Mouse (Mus musculus) frontal cortex, adult (tissue): ENCODE measurements around the gene Fndc3a.

Experiments used
- ATAC-seq: cut with Nextera tagmentation; 2 replicates; pipeline ENCODE4 v1.9.2; 2017; ENCODE audit warnings: mild to moderate bottlenecking, moderate library complexity, mixed read lengths; ENCODE audit not compliant: low TSS enrichment

The Fndc3a gene

DNA sequence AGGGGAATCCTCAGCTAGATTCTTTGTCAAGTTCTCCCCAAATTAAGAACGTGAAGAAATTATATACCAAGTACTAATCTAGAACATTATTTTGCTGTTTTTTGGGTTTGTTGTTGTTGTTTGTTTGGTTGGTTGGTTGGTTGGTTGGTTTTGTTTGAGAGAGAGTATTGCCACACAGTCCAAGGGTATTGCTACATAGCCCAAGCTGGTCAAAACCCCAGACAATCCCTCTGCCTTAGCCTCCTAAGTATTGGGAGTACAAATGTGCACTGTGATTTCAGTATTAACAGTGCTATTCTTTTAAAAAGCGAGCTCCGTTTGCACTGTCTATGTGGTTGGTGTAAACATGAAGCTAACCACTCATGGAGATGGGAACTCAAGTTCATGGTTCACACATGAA, 37.9 kb downstream of the Fndc3a start:
- no peak for ATAC-seq

DNA sequence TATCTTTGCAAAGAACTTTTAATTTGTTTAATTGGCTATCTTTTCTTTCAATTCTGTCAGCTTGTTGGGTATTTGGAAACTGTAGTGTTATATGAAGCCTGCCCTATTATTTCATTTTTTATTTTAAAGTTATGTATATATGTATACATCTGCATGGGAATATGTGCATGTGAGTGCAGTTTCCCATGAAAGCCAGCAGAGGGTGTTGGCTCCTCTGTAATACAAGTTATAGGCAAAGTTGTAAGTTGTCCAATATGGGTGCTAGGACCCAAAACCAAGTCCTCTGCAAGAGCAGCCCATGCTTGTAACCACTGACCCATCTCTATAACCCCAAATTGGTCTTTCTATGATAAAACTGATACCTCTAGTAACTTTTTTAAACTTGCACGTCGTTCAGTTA, 38.8 kb downstream of the Fndc3a start:
- ATAC-seq: no peak

DNA sequence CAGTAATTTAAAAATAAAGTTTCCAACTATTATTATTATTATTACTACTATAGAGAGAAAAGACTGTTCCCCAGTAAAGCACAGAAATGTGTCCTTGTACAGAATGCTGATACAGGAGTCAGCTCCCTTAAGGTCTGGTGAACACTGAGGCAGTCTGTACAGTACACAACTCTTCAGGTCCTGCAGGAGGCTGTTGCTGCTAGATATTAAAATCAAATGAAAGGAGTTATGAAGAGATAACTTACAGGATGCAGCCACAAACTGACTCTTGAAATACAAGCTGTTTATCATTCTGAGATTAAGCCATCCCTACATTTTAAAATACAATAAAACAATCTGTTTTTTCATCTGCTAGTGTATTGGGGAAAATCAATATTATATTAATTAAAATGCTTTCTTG, 60.5 kb downstream of the Fndc3a start:
- no peak for ATAC-seq

DNA sequence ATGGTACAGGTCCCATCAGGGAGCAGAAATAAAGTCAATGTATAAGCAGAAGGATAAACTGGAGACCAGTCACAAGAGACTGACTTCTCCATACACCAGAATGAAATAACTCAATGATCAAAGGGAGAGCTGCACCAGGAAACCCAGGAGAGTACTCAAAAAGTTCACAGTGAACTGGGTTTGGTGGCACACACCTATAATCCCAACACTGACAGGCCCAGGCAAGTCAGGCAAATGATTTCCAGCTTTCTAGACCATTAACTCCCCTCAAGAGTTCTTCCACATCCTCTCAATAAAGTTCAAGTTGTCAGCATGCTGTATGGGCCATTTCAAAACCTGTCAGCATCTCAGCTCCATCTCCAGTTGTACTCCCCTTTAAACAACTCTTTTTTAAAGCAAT, 64.3 kb downstream of the Fndc3a start:
- ATAC-seq: no peak

DNA sequence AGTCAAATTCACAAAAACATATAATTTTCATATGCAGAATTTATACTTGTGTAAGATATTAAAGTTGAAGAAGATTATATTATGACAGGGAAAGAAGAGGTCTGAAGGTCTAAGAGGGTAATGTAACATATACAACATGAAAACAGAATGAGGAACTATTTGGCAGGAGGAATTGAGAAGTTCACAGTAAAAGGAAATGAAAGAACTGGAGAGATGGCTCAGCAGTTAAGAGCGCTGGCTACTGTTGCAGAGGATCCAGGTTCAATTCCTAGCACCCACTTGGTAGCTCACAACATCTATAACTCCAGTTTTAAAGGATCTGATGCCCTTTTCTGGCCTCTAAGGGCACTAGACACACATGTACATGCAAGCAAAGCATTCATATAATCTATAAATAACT, 65.2 kb downstream of the Fndc3a start:
- no peak for ATAC-seq

DNA sequence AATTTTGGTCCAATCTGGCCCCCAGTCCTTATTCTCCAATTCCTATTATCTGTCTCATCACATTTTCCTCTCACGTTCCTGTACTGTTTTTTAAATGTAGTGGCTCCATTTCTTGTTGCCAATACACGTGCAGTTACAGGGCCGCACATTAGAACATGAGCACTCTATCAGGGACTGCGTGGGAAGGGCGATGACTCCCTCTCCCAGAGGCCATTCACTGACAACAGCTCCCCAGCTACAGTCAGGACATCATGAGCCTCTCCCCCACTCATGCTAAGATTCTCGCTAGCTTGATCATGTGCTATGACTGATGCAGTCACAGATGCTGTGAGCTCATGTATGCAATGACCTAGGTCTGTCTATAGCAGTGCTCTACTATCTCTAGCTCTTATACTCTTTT, 71.3 kb downstream of the Fndc3a start:
- no peak for ATAC-seq

DNA sequence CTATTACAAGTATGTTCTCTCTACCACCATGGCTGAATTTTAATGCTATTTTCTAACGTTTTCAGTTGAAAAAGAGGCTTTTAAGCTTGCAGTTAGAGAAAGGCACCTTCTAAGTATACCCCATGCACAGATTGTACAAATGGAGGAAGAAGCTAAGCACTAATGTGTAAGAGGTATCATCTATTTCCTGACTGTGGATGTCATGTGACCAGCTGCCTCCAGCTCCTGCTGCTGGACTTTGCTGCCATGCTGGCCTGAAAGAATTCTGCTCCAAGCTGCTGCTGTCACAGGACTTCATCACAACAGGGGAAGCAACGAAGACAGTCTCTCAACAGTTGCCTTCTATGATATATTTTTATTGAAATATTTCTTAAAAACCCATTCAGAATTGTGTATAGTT, 76.2 kb downstream of the Fndc3a start:
- no peak for ATAC-seq

DNA sequence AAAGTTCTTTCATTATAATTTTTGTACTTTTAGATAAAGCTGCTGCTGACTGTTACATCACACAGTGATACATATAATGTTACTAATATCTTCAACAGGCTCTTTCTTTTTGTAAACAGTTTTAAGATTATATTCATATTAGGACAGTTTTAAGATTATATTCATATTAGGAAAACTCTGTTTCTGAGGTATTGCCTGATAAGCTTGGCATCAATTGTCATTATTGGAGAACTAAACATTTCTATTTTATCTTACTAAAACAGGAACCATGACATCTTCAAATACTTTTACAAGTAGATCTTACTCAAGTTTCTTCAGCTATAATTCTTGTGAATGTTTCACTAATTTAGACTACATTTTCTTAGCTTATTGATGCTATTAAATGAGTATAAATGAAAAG, 84.4 kb downstream of the Fndc3a start:
- no peak for ATAC-seq

DNA sequence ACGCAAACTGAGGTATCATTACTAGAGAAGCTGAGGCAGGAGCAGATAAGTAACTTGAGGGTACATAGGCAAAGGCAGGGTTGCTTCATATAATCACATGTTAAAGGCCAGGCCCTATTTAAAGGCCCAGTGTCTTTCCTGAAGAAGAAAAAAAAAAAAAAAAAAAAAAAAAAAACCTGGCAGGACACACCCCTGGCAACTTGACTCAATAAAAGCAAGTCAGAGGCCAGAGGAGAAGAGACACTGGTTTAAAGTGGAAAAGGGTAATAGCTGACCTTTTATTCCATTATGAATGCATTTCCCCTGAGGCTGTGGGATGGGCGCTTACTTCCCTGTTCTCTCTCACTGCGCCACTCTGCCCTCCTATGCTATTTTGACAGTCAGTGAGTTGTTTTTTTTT, 105.7 kb downstream of the Fndc3a start:
- ATAC-seq: no peak

DNA sequence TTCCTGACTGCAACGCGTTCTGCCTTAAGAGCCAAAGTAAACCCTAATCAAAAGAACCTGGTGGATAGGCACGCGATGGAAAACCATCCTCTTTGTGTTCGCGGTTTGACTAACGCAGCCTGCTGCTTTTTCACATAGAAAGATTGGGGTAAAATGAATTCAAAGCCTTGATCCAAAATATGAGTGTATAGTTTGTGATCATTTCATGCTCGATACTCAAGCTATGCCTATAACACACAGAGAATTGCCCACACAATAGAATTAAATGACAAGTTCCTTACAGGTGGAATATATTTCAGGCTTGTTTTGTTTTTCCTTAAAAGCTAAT, 106.6 kb downstream of the Fndc3a start:
- ATAC-seq: no peak; the same call in 1 of the 2 replicates

DNA sequence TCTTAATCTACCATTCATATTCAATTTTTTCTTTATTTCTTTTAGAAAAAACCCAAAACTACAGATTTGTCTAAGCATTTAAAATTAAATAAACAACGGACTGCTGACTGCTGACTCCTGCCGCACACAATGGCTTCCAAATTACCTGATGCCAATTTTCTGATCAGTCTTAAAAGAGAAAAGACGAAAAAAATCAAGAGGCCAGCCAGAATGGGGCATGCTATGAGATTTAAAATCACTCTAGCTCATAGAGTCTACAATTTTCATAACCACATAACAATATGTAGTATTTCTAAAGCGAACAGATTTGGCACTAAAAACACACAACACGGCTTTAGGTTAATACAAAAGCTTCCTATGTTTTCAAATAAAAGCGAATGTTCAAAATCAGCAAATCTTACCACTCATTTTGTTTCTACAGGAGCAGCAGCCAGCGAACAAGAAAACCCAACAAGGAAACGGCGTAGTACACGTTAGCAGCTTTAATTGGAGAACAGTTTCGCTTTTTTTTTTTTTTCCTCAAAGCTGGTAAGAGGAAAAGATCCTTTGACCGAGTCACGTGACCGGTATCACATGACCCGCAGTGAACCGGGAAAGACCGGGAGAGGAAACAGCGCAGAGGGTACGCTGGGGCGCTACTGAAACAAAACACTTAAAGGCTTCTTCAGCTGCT, 107.1 kb downstream of the Fndc3a start:
- ATAC-seq: peak; percentile 91

DNA sequence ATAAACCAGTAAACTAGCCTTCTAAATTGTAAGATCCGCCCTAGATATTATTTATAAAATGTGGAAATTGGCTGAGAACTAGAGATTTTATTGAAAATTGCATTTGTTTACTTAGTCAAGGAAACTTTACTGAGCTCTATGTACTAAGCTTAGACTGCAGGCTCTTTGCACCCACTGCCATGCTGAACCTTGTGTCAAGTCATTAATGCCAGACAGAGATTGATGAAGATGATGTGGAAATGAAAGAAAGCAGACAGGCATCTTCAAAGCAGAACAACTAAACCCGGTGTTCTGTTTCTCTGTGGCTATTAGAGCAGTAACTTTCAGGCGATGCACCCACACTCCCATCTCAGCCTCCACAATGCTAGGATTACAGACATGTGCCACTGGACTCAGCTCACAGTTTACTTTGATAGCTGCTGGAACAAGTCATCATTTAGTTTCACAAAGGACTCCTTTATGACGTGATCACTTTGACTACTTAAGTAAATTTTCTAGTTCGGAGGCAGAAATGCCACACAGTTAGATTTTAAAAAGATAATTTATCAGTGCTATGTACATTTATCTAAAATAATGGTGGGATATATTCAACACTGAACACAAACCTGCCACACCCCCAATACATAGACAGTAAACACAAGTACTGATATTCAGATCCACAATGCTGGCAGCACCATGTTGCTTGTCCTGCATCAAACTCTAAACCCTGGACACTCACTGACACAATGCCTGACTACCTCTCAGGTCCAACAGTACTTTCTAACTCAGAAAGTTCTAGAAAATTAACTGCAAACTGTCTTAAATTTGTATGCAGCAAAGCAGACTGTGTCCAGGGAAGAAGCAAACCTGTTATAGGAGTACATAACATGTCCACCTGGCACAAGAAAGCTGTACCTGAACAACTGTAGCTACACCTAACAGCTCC, 108.2 kb downstream of the Fndc3a start:
- ATAC-seq: no peak

DNA sequence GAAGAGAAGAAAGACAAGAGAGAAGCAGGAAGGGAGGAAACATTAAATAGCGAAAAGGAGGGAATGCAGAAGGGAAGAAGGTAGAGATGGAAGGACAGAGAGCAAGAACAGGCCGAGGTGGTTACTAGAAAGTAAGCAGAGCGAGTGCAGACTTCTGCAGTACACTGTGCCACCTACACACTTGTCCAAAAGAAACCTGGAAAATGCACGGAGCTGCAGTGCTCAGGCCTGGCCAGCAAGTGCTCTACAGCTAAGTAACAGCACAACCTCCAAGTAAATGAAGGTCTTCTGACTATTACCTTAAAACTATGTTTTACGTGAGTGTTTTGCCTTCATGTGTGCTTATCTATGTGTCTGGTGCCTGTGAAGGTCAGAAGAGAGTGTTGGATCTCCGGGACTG, 109.4 kb downstream of the Fndc3a start:
- ATAC-seq: peak; percentile 63

DNA sequence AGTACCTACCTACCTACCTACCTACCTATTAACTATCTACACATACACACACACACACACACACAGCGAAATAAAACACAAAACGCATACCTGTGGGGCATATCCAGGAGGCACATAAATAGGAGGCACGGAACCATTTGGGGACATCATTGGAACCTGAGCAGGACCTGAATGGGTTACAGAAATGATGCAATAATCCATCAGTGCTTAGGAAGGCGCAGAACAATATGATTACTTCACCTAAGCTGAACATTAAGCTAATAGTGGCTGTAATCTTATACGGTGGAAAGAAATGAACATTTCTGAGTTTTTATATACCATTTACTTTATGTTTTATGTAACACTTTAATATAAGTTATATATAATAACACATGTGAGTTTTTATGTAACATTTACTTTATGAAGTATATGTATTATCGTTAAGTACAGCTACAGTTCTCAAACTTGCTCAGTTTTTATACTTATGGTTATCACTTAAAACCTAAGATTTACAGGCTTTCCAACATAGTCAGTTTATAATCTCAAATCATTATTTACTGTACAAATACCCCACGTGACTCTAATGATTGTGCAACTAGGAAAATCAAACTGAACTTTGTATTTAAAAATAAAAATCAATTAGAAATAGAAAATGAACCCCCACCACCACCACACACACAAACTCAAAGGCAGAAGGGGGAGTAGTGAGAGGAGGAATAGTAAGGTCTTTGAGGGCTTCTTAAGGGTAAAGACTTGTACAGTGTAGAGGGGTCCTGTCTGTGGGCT, 110.6 kb downstream of the Fndc3a start:
- no peak for ATAC-seq

DNA sequence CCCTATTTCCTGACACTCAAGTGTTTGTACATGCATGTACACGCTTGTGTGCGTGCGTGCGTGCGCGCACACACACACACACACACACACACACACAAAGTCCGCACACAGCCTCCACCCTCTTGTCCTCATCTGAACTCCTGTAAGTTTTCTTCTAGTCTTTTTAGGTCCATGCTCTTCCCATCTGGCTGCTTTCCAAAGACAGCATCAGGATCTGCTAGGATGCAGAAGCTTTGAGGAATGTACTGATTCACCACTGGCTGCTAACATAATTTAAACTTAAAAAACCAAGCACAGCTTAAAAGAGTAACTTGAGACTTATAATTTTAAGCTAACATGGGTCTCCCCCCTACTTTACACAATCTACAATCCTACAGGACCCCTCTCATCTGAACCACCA, 115.6 kb downstream of the Fndc3a start:
- ATAC-seq: no peak

DNA sequence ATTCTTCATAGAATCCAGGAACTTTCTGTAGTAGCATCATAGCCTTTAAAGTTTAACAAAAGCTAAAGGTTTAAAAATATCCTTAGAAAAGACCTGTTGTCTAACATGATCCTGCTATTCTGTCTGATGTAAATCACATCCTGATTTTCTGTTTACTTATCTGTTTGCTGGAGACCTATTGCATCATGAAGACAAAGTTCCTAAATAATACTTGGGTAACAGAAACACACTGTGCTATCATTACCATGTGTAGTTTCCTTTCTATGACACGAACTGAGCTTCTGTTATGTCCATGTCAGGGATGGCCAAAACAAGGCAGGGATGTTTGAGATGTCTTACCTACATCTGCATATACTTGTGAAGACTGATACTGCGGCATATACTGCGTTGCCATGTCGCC, 120.4 kb downstream of the Fndc3a start:
- ATAC-seq: no peak

DNA sequence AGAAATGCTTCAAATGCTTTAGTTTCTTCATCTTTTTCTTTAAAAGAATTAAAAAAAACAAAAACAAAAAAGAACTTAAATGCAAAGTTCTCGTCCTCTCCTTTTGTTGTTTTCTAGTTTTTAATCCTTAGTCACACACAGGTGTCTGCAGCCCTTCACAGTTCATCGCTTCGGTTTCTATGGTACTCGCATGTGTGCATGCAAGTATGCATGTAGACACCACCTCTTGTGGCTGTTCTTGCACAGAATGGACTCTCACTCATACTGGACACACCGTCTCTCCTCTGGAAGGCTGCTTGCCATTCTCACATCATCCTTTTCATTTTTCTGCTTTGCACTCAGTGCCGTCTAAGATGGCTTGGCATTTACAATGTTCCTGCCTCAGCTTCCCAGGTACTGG, 126.8 kb downstream of the Fndc3a start:
- no peak for ATAC-seq

DNA sequence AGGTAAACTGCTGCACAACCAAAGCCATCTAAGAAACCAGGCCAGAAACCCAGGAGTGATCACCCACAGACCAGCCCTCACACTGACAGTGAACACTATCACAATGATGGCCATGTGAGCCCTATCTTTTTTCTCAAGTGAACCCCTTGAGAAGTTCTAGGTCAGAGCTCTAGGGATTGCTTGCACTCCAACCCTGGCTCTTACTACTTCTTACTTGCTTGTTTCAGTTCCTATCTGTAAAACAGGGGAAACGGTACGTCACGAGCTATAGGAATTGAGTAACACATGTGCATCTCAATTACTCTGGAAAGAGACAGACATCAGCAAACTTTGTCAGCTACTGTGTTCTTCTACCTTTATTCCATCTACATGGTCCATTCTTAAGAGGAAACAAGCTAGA, 128.8 kb downstream of the Fndc3a start:
- ATAC-seq: no peak

DNA sequence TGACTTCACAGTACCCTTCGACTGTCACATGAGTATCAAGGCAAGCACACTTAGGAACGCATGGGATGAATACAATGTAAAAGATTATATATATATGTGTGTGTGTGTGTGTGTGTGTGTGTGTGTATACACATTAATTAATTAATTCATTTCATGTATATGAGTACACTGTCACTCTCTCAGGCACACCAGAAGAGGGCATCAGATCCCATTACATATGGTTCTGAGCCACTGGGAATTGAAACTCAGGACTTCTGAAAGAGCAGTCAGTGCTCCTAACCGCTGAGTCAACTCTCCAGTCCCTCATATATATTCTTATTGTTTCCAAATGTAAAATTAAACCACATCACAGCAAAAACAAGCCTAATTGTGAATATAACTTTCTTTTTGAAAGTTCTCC, 133.5 kb downstream of the Fndc3a start:
- no peak for ATAC-seq

DNA sequence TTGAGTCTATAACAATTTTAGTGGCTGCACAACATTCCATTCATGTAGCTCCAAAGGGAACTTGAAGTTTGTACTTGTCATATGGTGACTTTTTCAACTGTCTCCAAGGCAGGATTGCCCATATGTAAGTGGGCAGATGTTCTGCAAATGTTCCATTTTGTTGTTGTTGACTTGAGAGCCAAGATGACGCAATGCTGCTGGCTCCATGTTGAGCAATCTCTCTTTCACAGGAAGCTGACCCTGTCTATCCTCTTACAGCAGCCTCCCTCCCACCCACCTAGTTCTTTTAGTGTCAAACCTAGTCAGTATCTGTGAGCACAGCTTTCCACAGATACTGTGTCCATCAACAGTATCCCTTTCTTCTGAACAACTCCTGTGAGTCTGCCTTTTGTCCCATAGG, 145.9 kb downstream of the Fndc3a start:
- ATAC-seq: no peak

DNA sequence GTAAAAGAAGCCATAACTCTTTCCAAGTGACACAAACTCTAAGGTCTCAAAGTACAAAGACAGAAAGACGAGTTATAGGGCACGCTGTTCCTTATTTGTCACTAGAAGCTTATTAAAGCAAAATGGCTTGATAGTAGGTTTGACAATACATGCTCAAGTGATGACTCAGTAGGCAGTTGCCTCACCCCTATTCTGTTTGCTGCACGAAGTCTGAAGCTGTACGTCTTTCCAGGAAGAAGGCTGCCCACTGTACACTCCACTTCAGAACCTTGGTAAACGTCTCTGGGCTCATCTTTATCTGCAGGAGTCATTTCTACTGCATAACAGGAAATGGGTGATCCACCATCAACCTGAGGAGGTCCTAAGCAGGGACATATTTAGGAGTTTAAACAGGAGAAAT, 151.0 kb downstream of the Fndc3a start:
- ATAC-seq: no peak

DNA sequence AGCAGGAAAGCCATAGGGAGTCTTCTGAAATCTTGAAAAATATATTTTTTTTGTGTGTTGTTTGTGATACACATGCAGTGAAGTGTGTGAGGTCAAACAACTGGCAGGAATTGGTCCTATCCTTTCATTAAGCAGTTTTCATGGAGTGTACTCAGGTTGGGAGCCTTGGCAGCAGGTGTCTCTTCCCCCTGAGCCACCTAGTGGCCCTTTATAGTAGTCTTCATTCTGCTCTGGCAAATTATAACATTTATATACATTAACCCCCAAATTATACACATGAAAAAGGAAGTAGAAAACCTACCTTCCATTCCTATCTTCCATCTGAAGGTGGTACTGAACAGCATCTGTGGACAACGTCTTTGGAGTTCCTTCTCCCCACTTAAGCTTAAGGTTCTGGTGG, 154.0 kb downstream of the Fndc3a start:
- ATAC-seq: no peak
